Mouse (Mus musculus): ENCODE results near the gene Il4i1. TPM values are rescaled to one million over a fixed set of nuclear protein-coding genes. Genes with fewer than 3 reads are reported as not detected.

Il4i1 gene
- polyA plus RNA-seq, 2 experiments from 2014 or later: 2.0 to 4.1 TPM

Other genes with a start within 250 kb of the Il4i1 start
- gene Napsa, start 244.0 kb upstream of the Il4i1 start, polyA plus RNA-seq (2017; shearing (Covaris generic)): 1 to 10 TPM in 1 of 2 experiments, under 1 TPM in 1; 0.38 to 2.8 TPM
- not detected for gene Kcnc3, start 225.7 kb upstream of the Il4i1 start, polyA plus RNA-seq (2017; shearing (Covaris generic))
- gene Myh14, start 145.5 kb upstream of the Il4i1 start, polyA plus RNA-seq (2017; shearing (Covaris generic)): under 1 TPM in 1 of 2 experiments, not detected in 1; 0.38 TPM
- gene Izumo2, start 107.6 kb upstream of the Il4i1 start, polyA plus RNA-seq (2017; shearing (Covaris generic)): not detected
- 10 to 100 TPM; 60.2 to 68.7 TPM for gene Vrk3, start 68.0 kb upstream of the Il4i1 start, polyA plus RNA-seq (2017; shearing (Covaris generic))
- under 1 TPM; 0.33 to 0.60 TPM for gene Zfp473, start 65.3 kb upstream of the Il4i1 start, polyA plus RNA-seq (2017; shearing (Covaris generic))
- 10 to 100 TPM; 32.1 to 47.7 TPM for gene Nup62, start 299 bp upstream of the Il4i1 start, polyA plus RNA-seq (2017; shearing (Covaris generic))
- gene Atf5, start 271 bp downstream of the Il4i1 start, polyA plus RNA-seq (2017; shearing (Covaris generic)): 1 to 10 TPM in 1 of 2 experiments, not detected in 1; 1.1 TPM
- 1 to 10 TPM; 3.0 to 4.7 TPM for gene Akt1s1, start 32.6 kb downstream of the Il4i1 start, polyA plus RNA-seq (2017; shearing (Covaris generic))
- 10 to 100 TPM; 41.0 to 63.7 TPM for gene Tbc1d17, start 32.7 kb downstream of the Il4i1 start, polyA plus RNA-seq (2017; shearing (Covaris generic))
- gene Pnkp, start 40.8 kb downstream of the Il4i1 start, polyA plus RNA-seq (2017; shearing (Covaris generic)): 10 to 100 TPM; 41.4 to 48.8 TPM
- 1 to 10 TPM; 1.3 to 2.3 TPM for gene Ptov1, start 53.4 kb downstream of the Il4i1 start, polyA plus RNA-seq (2017; shearing (Covaris generic))
- 10 to 100 TPM; 12.2 to 20.1 TPM for gene Med25, start 76.3 kb downstream of the Il4i1 start, polyA plus RNA-seq (2017; shearing (Covaris generic))
- 10 to 100 TPM in 1 of 2 experiments, 1 to 10 TPM in 1; 7.3 to 19.3 TPM for gene Fuz, start 79.7 kb downstream of the Il4i1 start, polyA plus RNA-seq (2017; shearing (Covaris generic))
- 1 to 10 TPM; 6.8 to 8.0 TPM for gene Ap2a1, start 113.1 kb downstream of the Il4i1 start, polyA plus RNA-seq (2017; shearing (Covaris generic))
- gene Tsks, start 126.8 kb downstream of the Il4i1 start, polyA plus RNA-seq (2017; shearing (Covaris generic)): not detected
- gene Cpt1c, start 158.5 kb downstream of the Il4i1 start, polyA plus RNA-seq (2017; shearing (Covaris generic)): under 1 TPM; 0.80 to 0.98 TPM
- gene Prmt1, start 170.2 kb downstream of the Il4i1 start, polyA plus RNA-seq (2017; shearing (Covaris generic)): 100 to 1,000 TPM in 1 of 2 experiments, 10 to 100 TPM in 1; 38.0 to 103 TPM
- 100 to 1,000 TPM in 1 of 2 experiments, 10 to 100 TPM in 1; 88.9 to 129 TPM for gene Irf3, start 181.3 kb downstream of the Il4i1 start, polyA plus RNA-seq (2017; shearing (Covaris generic))
- 10 to 100 TPM; 18.4 to 31.8 TPM for gene Bcl2l12, start 182.3 kb downstream of the Il4i1 start, polyA plus RNA-seq (2017; shearing (Covaris generic))
- gene Scaf1, start 200.0 kb downstream of the Il4i1 start, polyA plus RNA-seq (2017; shearing (Covaris generic)): 1 to 10 TPM; 8.6 to 8.7 TPM
- 1 to 10 TPM; 4.5 to 6.1 TPM for gene Rras, start 201.6 kb downstream of the Il4i1 start, polyA plus RNA-seq (2017; shearing (Covaris generic))
- gene Prr12, start 236.5 kb downstream of the Il4i1 start, polyA plus RNA-seq (2017; shearing (Covaris generic)): 10 to 100 TPM in 1 of 2 experiments, 1 to 10 TPM in 1; 9.5 to 11.4 TPM
- gene Nosip, start 246.0 kb downstream of the Il4i1 start, polyA plus RNA-seq (2017; shearing (Covaris generic)): 100 to 1,000 TPM; 143 to 161 TPM
- 1 to 10 TPM in 1 of 2 experiments, under 1 TPM in 1; 0.41 to 1.2 TPM for gene Prrg2, start 246.3 kb downstream of the Il4i1 start, polyA plus RNA-seq (2017; shearing (Covaris generic))

All from activated CD4-positive, CD25-positive, alpha-beta regulatory T cell, adult 4 months (primary cell).